Mouse (Mus musculus) hindbrain, postnatal 0 days (tissue): ENCODE results near the gene Ghr. TPM values are rescaled to one million over a fixed set of nuclear protein-coding genes. Genes with fewer than 3 reads are reported as not detected.

ENCODE experiments used
- ATAC-seq: fragments of 200-750 bp; cut with Nextera tagmentation; 2 replicates; pipeline ENCODE4 v1.8.0; 2017; ENCODE audit warnings: mild to moderate bottlenecking, moderate TSS enrichment, moderate library complexity
- DNase-seq: peaks from one replicate; pipeline ENCODE4 v3.0.0-alpha.2; 2015; ENCODE audit warnings: low spot score
- H3K27ac ChIP-seq: fragments of 300-500 bp; sonication (generic); 2 replicates; pipeline ENCODE4 v1.5.1; 2014; ENCODE audit warnings: mild to moderate bottlenecking
- H3K27me3 ChIP-seq: fragments of 300-500 bp; sonication (generic); 2 replicates; pipeline ENCODE4 v1.6.1; 2014; ENCODE audit warnings: low read length, mixed read lengths; ENCODE audit not compliant: insufficient read depth
- H3K36me3 ChIP-seq: fragments of 300-500 bp; sonication (generic); 2 replicates; pipeline ENCODE4 v1.6.1; 2014; ENCODE audit warnings: low read length, mixed read lengths; ENCODE audit not compliant: insufficient read depth
- H3K4me1 ChIP-seq: fragments of 300-500 bp; sonication (generic); 2 replicates; pipeline ENCODE4 v1.6.1; 2014; ENCODE audit warnings: antibody characterized with exemption, low read length, mixed read lengths; ENCODE audit not compliant: insufficient read depth
- H3K4me2 ChIP-seq: fragments of 300-500 bp; sonication (generic); 2 replicates; pipeline ENCODE4 v1.6.1; 2014; ENCODE audit warnings: low read depth, mild to moderate bottlenecking, low read length, moderate library complexity, mixed read lengths
- H3K4me3 ChIP-seq: fragments of 300-500 bp; sonication (generic); 2 replicates; pipeline ENCODE4 v1.5.1; 2014; ENCODE audit warnings: low read length
- H3K9ac ChIP-seq: fragments of 300-500 bp; sonication (generic); replicated peaks from 2 replicates; pipeline ENCODE4 v1.6.1; 2014; ENCODE audit warnings: mild to moderate bottlenecking, low read length, moderate library complexity, mixed read lengths
- H3K9me3 ChIP-seq: fragments of 300-500 bp; sonication (generic); 2 replicates; pipeline ENCODE4 v1.6.1; 2016; ENCODE audit warnings: low read length, mixed read lengths
- CTCF ChIP-seq: IDR thresholded peaks from 2 replicates; pipeline ENCODE4 v1.5.1; 2016; ENCODE audit warnings: antibody characterized with exemption, control low read depth, low read depth
- whole genome bisulfite sequencing: fragments of 180-500 bp; shearing (Covaris S2); extraction: QIAGEN DNeasy Blood & Tissue Kit; methylation state at CpG from one replicate; pipeline ENCODE4 v1.1.7; 2014; 5-methylcytosine and 5-hydroxymethylcytosine counted together
- polyA plus RNA-seq: library from polyadenylated mRNA; unstranded; fragments of >200 nt; fragmentation: Nextera tagmentation; extraction: Ambion mirVana; gene quantifications from 2 replicates; pipeline ENCODE4 v1.2.1, GENCODE M21; 2015
- total RNA-seq: library from RNA; depleted of rRNA; stranded (reverse); fragments of >200 nt; gene quantifications from 2 replicates; pipeline ENCODE4 v1.2.3, GENCODE M21; 2014

Ghr gene
- total and polyA plus RNA-seq, 2 experiments from 2014 or later, result 9.7 to 13.1 TPM

- no peak overlapping the region for H3K9ac ChIP-seq
- no peak overlapping the region for H3K4me3 ChIP-seq
- DNase-seq, result no peak
- H3K36me3 ChIP-seq, result no peaks in the 10 kb centered on the region
- TF ChIP-seq CTCF, result no peak
- 71% methylated on average over 5 of the region's 5 CpGs for WGBS
- no peak overlapping the region for H3K4me2 ChIP-seq
- H3K27ac ChIP-seq, result no peak overlapping the region
- no peaks in the 10 kb centered on the region for H3K27me3 ChIP-seq
- no peak for ATAC-seq
- no peaks in the 10 kb centered on the region for H3K9me3 ChIP-seq
- no peaks in the 10 kb centered on the region for H3K4me1 ChIP-seq
These were observed 4.9 kb downstream of the Ghr start for GRCm38 (mm10) chr15:3578286-3578980.

- DNase-seq, result no peak
- H3K36me3 ChIP-seq, result no peaks in the 10 kb centered on the region
- no peak for ATAC-seq
- no peaks in the 10 kb centered on the region for H3K27me3 ChIP-seq
- TF ChIP-seq CTCF, result no peak
- H3K4me3 ChIP-seq, result no peak overlapping the region
- no peak overlapping the region for H3K4me2 ChIP-seq
- H3K4me1 ChIP-seq, result no peaks in the 10 kb centered on the region
- WGBS, result 97% methylated on average over 2 of the region's 2 CpGs
- no peak overlapping the region for H3K9ac ChIP-seq
- H3K27ac ChIP-seq, result no peak overlapping the region
- H3K9me3 ChIP-seq, result no peaks in the 10 kb centered on the region
These were observed 14.0 kb downstream of the Ghr start for GRCm38 (mm10) chr15:3569178-3569903.

GRCm38 (mm10) chr15:3564570-3564969 is 18.7 kb downstream of the Ghr start:
- H3K4me3 ChIP-seq, result no peak overlapping the region
- TF ChIP-seq CTCF, result no peak
- 72% methylated on average over 4 of the region's 4 CpGs for WGBS
- ATAC-seq, result no peak
- no peaks in the 10 kb centered on the region for H3K27me3 ChIP-seq
- no peak for DNase-seq
- no peak overlapping the region for H3K4me2 ChIP-seq
- H3K9me3 ChIP-seq, result no peaks in the 10 kb centered on the region
- H3K36me3 ChIP-seq, result no peaks in the 10 kb centered on the region
- H3K9ac ChIP-seq, result no peak overlapping the region
- H3K4me1 ChIP-seq, result no peaks in the 10 kb centered on the region
- H3K27ac ChIP-seq, result no peak overlapping the region

GRCm38 (mm10) chr15:3563929-3564516 is 19.3 kb downstream of the Ghr start:
- peak; percentile 12 for DNase-seq
- Histone ChIP-seq H3K4me3 (no peak overlapping the region), H3K27me3 (no peaks in the 10 kb centered on the region), H3K9ac (no peak overlapping the region), H3K4me1 (no peaks in the 10 kb centered on the region), H3K27ac (no peak overlapping the region), H3K4me2 (0 out of 2 replicates have a peak overlapping the region, but pooled peaks have one; percentile 0), H3K36me3 (no peaks in the 10 kb centered on the region), H3K9me3 (no peaks in the 10 kb centered on the region)
- WGBS, result 31% methylated on average over 7 of the region's 7 CpGs
- ATAC-seq, result peak; percentile 55; the same call in 1 of the 2 replicates
- peak; percentile 22; the same call in 1 of the 2 replicates for TF ChIP-seq CTCF

GRCm38 (mm10) chr15:3563473-3563872 is 19.8 kb downstream of the Ghr start:
- H3K4me3 ChIP-seq, result no peak overlapping the region
- H3K4me2 ChIP-seq, result no peak overlapping the region
- H3K9me3 ChIP-seq, result no peaks in the 10 kb centered on the region
- WGBS, result 80% methylated on average over 1 of the region's 1 CpGs
- no peak for DNase-seq
- TF ChIP-seq CTCF, result no peak
- H3K9ac ChIP-seq, result no peak overlapping the region
- H3K36me3 ChIP-seq, result no peaks in the 10 kb centered on the region
- no peak overlapping the region for H3K27ac ChIP-seq
- H3K27me3 ChIP-seq, result no peaks in the 10 kb centered on the region
- ATAC-seq, result no peak
- H3K4me1 ChIP-seq, result no peaks in the 10 kb centered on the region

GRCm38 (mm10) chr15:3558524-3558923 is 24.8 kb downstream of the Ghr start:
- Histone ChIP-seq H3K9ac (no peak overlapping the region), H3K36me3 (no peaks in the 10 kb centered on the region), H3K9me3 (no peaks in the 10 kb centered on the region), H3K27me3 (no peaks in the 10 kb centered on the region), H3K4me3 (no peak overlapping the region), H3K4me2 (no peak overlapping the region), H3K4me1 (no peaks in the 10 kb centered on the region), H3K27ac (no peak overlapping the region)
- no peak for TF ChIP-seq CTCF
- 93% methylated on average over 3 of the region's 3 CpGs for WGBS
- ATAC-seq, result no peak
- DNase-seq, result no peak
